Mouse (Mus musculus) induced T-regulatory cell, adult 2 months (primary cell): ENCODE data around the gene Slc16a14.

Source experiments
- DNase-seq: peaks from one replicate; pipeline ENCODE4 v3.0.0-alpha.2; 2012; ENCODE audit warnings: low read depth

Slc16a14 gene

DNA sequence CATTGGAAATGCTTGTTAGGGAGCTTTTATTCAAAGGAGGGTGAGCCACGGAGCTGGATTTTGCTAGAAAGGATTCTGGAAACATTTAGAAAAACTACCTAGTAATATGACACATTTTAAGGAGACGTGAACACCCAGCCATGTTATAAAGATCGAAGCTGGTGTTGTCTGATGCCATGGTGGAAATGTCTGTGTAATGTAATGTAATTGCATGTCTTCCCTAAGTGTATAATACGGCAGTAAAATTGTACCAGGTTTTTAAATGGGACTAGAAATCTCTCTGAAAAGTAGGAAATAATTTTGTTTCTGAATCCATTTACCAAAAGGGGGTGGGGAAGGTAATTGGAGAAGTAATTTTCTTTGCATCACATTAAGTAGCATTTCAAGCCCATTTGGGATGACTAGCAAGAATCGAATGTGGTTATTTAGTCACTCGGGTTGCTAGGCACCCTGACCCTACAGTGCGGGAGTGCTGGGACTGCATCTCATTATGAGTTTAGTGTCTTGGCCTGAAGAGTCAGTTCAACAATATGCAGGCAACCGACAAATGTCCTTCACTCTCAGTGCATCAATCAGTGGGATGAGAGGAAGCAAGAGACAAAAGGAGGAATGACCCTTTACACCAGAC lies 24.6 kb downstream of the Slc16a14 start:
- DNase-seq = no peak

DNA sequence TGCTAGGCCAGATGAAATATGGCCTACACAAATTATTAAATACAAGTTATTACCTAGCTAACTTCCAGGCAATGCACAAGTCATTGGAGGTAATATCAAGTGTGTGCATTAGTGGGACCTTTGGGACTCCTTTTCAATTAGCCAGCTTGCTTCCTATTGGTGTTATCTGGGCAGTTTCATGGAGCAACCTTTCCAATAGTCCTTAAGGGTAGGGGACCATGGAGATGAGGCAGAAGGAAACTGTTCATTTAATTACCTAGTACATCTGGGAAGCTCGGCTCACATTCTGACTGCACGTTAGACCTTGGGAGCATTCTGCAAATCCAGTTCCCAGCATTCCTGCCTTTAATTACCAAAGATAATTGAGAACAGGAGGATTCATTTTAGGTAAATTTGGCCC lies 30.5 kb downstream of the Slc16a14 start:
- DNase-seq = no peak

DNA sequence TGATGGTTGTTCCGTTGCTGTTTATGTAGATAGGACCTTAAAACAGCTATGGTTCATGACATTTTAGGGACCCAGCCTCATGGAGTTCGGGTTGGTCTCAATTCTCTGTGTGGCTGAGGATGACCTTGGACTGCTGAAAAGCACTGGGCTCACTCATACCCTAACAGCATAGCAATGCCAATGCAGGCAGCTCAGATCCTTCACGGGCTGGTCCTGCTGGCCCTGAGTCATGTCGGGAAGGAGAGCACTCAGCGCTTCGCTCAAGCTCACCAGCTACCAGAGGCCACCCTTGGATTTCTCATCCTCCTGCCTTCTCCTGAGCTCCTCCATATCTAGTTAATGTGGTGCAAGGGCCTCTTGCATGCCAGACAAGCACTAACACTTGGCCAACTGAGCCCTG lies 35.8 kb downstream of the Slc16a14 start:
- no peak for DNase-seq

DNA sequence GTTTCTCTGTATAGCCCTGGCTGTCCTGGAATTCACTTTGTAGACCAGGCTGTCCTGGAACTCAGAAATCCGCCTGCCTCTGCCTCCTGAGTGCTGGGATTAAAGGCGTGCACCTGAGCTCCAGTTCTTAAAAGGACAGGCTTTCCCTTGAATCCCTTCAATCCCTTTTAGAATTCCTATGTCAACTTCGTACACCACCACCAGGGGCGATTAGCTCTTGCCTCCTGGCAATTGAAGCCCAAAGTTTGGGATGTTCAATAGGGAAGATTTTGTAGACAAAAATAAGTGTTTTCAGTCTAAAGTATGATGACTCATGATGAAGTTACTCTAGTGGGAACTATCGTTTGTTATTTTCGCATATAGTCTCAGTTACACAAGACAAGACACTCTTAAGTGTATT lies 37.6 kb downstream of the Slc16a14 start:
- DNase-seq = no peak

- no peak for DNase-seq
Measured at GRCm38 (mm10) chr1:84891746-84892145, 43.2 kb downstream of the Slc16a14 start.

- DNase-seq = no peak
Measured at GRCm38 (mm10) chr1:84890503-84890902, 44.4 kb downstream of the Slc16a14 start.

DNA sequence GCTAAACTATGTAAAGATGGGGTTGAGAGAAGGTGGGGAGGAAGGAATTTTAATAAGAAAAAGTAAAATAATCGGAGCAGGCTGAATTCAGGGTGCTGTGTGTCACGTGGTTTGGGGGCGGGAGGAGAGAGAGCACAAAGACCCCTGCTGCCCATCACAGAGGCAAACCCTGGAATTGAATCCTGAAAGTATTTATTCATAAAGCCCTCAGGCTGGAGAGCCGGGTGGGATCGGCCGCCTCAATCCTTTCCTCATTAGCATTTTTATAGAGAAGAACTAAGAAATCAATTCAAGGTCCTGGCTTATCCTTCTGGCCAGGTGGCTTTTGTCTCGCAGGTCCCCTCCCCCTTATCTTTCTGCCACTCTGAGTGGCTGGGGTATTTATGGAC lies 44.9 kb downstream of the Slc16a14 start:
- no peak for DNase-seq

- no peak for DNase-seq
Measured at GRCm38 (mm10) chr1:84889330-84890004, 45.5 kb downstream of the Slc16a14 start.

DNA sequence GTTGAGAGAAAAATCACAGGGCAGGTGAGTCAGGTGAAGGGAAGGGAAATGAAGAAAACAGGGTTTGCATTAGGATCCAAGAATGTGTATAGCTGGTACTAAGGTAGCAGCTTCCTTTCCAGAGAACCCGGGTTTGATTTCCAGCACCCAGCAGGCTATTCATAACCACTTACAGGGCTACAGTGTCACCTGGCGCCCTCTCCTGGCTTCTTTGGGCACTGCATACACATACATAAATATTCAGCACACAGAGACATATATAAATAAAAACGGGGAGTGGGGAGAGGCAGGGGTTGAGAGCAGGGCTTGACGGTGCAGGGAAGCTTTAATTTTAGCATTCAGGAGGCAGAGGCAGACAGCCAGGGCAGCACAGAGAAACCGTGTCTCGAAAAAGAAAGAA lies 49.0 kb downstream of the Slc16a14 start:
- DNase-seq = peak; percentile 52

DNA sequence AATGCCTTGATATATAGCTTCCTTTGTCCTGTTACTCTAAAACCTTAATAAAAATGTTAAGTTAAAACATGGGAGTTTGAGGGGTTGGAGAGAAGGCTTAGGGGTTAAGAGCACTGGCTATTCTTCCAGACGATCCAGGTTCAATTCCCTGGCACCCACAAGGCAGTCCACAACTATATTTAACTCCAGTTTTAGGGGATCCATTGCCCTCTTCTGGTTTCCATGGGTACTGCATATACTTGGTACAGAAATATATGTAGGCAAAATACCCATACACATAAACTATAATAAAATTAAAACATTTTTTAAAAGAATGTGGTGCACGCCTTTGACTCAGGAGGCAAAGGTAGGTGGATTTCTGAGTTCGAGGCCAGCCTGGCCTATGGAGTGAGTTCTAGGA lies 49.8 kb downstream of the Slc16a14 start:
- DNase-seq = peak; percentile 58

GRCm38 (mm10) chr1:84883889-84884288 lies 51.0 kb downstream of the Slc16a14 start:
- no peak for DNase-seq

DNA sequence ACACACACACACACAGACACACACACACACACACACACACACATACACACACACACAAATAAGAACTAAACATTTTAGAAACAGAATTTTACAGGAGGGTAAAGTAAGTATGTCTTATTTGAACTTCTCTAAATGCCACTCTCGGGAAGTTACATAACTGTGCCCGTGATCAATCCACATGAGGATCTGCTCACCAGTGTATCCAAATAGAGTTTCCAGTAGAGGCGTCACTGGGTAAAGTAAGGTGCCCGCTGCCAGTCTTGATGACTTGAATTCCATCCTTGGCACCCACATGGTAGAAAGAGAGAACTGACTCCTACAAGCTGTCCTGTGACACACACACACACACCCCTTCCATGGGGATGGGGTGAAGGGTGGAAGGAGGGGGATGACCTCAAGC lies 52.0 kb downstream of the Slc16a14 start:
- DNase-seq = no peak

DNA sequence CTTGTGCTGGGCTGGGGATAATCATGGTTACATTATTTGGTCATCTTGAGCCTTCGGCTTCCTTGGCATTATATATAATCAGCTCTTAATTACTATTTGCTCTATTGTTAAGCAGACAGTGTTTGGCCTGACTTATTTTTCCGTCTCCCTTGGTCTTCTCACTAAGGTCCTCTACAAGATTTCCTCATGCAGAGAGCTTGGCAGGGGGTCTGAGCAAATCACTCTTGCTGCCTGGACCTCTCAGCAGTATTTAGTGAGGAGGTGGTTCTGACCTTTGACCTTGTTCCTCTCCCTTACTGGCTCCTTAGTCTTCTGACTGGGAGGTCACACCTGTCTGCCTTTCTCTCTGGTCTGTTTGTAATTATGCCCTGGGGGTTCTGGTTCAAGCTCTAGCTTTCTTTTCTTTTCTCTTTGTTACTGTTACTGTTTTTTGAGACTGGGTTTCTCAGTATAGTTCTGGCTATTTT lies 52.8 kb downstream of the Slc16a14 start:
- DNase-seq = no peak

GRCm38 (mm10) chr1:84881248-84882065 lies 53.5 kb downstream of the Slc16a14 start:
- peak; percentile 21 for DNase-seq

- DNase-seq = no peak
Measured at GRCm38 (mm10) chr1:84879571-84880120, 55.3 kb downstream of the Slc16a14 start.

- DNase-seq = no peak
Measured at GRCm38 (mm10) chr1:84877590-84877989, 57.3 kb downstream of the Slc16a14 start.

DNA sequence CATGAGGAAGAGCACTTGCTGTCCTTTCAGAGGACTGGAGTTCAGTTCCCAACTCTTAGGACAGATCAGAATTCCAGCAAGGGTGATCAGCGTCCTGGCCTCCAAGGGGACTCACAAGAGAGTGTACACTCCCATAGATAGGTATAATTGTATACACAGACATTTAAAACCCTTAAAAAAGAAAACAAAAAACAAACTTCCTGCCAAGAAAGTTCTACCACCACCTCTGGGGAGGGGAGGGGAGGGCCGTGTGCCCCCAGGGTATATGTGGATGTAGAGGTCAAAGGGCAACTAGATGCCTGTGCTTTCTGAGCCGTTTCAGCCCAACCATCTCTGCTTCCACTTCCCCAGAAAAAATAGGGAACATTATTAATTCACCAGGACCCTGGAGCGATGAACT lies 62.0 kb downstream of the Slc16a14 start:
- no peak for DNase-seq

GRCm38 (mm10) chr1:84872105-84872504 lies 62.8 kb downstream of the Slc16a14 start:
- DNase-seq = no peak

- no peak for DNase-seq
Measured at GRCm38 (mm10) chr1:84871131-84871530, 63.8 kb downstream of the Slc16a14 start.

GRCm38 (mm10) chr1:84869498-84869897 lies 65.4 kb downstream of the Slc16a14 start:
- DNase-seq = no peak

DNA sequence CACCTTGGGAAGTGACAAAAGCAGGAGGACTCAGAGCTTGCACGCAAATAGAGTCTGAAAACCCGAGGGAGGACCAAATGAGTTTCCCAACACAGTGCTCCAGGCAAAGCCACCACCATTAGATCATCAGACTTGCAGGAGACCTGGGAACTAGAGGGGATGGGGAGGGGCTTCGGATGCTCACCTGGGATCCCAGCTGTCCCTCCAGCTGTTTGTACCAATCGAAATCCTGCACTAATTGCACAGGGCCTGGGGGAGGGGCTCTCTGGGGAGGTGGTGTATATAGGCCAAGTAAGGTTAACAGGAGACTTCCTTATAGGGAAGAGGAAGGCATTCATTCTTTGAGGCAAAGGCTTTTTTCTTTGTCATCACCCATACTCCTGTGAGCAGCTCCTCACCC lies 66.1 kb downstream of the Slc16a14 start:
- no peak for DNase-seq

DNA sequence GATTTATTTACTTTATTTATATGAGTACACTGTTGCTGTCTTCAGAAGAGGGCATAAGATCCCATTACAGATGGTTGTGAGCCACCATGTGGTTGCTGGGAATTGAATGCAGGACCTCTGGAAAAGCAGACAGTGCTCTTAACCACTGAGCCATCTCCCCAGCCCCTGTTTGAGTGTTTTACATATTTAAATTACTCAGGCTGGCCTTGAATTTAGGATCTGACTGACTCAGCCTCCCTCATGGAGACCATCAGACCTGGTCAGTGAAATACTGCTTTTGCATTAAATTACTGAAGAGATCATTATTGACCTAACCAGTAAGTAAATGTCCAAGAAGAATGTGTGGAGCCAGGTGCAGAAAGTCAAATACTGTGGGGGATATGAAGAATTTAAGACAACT lies 66.6 kb downstream of the Slc16a14 start:
- DNase-seq = no peak
